Mouse (Mus musculus): ENCODE results near the gene Ogg1.
A peak's percentile ranks its signal among the peaks of the same experiment; 100 is the strongest.

The Ogg1 gene

GRCm38 (mm10) chr6:113326533-113327315 lies at the start of gene Ogg1:
Ogg1 (plus strand) TSS chr6:113326972.
- Histone ChIP-seq H3K4me1 (replicated peaks; ENCODE audit: low read depth, low read length) (peaks cover 33% of the 10 kb centered on the region), H3K27me3 (ENCODE audit: insufficient read depth, low read length) (no peaks in the 10 kb centered on the region), H3K36me3 (ENCODE audit: insufficient read depth, low read length) (peaks cover 74% of the 10 kb centered on the region), H3K9me3 (ENCODE audit: low read length) (no peaks in the 10 kb centered on the region), H3K4me3 (replicated peaks; ENCODE audit: low read length) (peak within 1 kb of the TSS; percentile 88)
- TF ChIP-seq POU5F1 (IDR thresholded peaks at IDR 0.05; ENCODE audit: borderline replicate concordance, low read length) (no peak), CTCF (conservative IDR thresholded peaks at IDR 0.05; ENCODE audit: low read length) (no peak), NANOG (IDR thresholded peaks at IDR 0.05; ENCODE audit: borderline replicate concordance, low read length) (no peak)

DNA sequence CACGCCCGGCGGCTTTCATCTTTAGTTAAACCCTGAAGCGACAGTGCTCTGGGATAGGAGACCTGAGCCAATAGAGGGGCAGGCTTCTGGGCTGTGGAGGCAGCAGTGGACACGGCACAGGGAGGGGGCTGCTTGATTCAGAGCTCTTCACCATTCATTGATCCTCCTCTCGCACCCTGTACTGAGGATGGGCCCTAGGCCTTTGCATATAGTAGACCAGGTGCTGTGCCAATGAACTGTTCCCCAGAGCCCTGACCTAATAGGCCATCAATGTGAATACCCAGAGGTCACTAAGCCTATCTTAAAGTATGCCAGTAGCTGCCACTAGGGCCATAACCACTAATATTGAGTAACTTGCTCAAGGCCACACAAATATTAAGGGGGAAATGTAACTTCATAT lies 45.1 kb upstream of the Ogg1 start:
- no peaks in the 10 kb centered on the region for H3K9me3 ChIP-seq (ENCODE audit: low read length)

DNA sequence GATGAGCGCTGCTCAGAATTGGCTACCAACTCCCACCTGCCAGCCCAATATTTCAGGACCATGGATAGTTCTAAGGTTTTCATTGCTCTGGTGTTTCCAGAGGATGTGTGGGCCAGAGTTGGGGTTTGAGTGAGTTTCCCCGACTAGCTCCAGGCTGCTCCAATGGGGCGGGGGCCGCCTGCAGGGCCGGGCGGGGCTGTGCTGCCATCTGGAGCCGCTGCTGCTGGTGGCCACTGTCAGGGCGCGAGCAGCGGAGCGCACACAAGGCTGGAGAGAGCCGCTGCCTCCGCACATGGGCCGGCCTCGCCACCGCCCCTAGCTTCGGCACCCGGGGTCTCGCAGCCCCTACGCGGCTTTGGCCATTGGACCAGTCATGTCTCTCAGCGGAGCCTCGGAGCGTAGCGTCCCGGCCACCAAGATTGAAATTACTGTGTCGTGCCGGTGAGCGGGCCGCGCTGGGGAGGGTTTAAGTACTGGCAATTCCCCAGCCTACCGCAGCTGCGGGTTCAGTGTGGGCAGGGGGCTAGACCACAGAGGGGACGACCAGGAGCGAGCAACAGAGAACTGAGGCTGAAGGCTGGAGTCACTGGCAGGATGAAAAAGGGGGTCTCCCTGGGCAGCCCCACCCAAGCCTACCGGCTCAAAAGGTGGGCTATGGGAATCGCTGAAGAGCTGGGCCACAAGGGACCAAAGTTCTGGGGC lies 44.5 kb upstream of the Ogg1 start, which contains the start of gene Cpne9:
TSS of gene Cpne9 (plus strand) at position 207 of the 702 bp plus-strand sequence.
- Histone ChIP-seq H3K4me3 (replicated peaks; ENCODE audit: low read length) (peak within 1 kb of the TSS; percentile 77), H3K9me3 (ENCODE audit: low read length) (no peaks in the 10 kb centered on the region), H3K27me3 (ENCODE audit: insufficient read depth, low read length) (peaks cover 14% of the 10 kb centered on the region), H3K36me3 (ENCODE audit: insufficient read depth, low read length) (peaks cover 41% of the 10 kb centered on the region), H3K4me1 (replicated peaks; ENCODE audit: low read depth, low read length) (peaks cover 45% of the 10 kb centered on the region)
- no peak for TF ChIP-seq POU5F1 (IDR thresholded peaks at IDR 0.05; ENCODE audit: borderline replicate concordance, low read length)
- no peak for TF ChIP-seq NANOG (IDR thresholded peaks at IDR 0.05; ENCODE audit: borderline replicate concordance, low read length)
- TF ChIP-seq CTCF (conservative IDR thresholded peaks at IDR 0.05; ENCODE audit: low read length), result no peak

More for the DNA sequence above, 45.1 kb upstream of the Ogg1 start:
- Histone ChIP-seq H3K36me3 (ENCODE audit: insufficient read depth, low read length) (peaks cover 47% of the 10 kb centered on the region), H3K4me3 (replicated peaks; ENCODE audit: low read length) (peak overlapping the region; percentile 77; the same call in 1 of the 2 replicates), H3K27me3 (ENCODE audit: insufficient read depth, low read length) (peaks cover 14% of the 10 kb centered on the region), H3K4me1 (replicated peaks; ENCODE audit: low read depth, low read length) (peaks cover 44% of the 10 kb centered on the region)
- TF ChIP-seq CTCF (conservative IDR thresholded peaks at IDR 0.05; ENCODE audit: low read length) (no peak), NANOG (IDR thresholded peaks at IDR 0.05; ENCODE audit: borderline replicate concordance, low read length) (no peak), POU5F1 (IDR thresholded peaks at IDR 0.05; ENCODE audit: borderline replicate concordance, low read length) (no peak)

- TF ChIP-seq NANOG (IDR thresholded peaks at IDR 0.05; ENCODE audit: borderline replicate concordance, low read length), result no peak
- Histone ChIP-seq H3K4me3 (replicated peaks; ENCODE audit: low read length) (peak overlapping the region; percentile 77), H3K9me3 (ENCODE audit: low read length) (no peaks in the 10 kb centered on the region)
Measured at GRCm38 (mm10) chr6:113282969-113283368, 43.8 kb upstream of the Ogg1 start.

GRCm38 (mm10) chr6:113283500-113283899 lies 43.3 kb upstream of the Ogg1 start:
- Histone ChIP-seq H3K4me1 (replicated peaks; ENCODE audit: low read depth, low read length) (peaks cover 48% of the 10 kb centered on the region), H3K36me3 (ENCODE audit: insufficient read depth, low read length) (peaks cover 28% of the 10 kb centered on the region), H3K9me3 (ENCODE audit: low read length) (no peaks in the 10 kb centered on the region), H3K4me3 (replicated peaks; ENCODE audit: low read length) (peak overlapping the region; percentile 77), H3K27me3 (ENCODE audit: insufficient read depth, low read length) (peaks cover 14% of the 10 kb centered on the region)
- TF ChIP-seq POU5F1 (IDR thresholded peaks at IDR 0.05; ENCODE audit: borderline replicate concordance, low read length), result no peak

More at GRCm38 (mm10) chr6:113282969-113283368, 43.8 kb upstream of the Ogg1 start:
- peaks cover 34% of the 10 kb centered on the region for H3K36me3 ChIP-seq (ENCODE audit: insufficient read depth, low read length)
- H3K4me1 ChIP-seq (replicated peaks; ENCODE audit: low read depth, low read length), result peaks cover 45% of the 10 kb centered on the region
- peaks cover 14% of the 10 kb centered on the region for H3K27me3 ChIP-seq (ENCODE audit: insufficient read depth, low read length)

DNA sequence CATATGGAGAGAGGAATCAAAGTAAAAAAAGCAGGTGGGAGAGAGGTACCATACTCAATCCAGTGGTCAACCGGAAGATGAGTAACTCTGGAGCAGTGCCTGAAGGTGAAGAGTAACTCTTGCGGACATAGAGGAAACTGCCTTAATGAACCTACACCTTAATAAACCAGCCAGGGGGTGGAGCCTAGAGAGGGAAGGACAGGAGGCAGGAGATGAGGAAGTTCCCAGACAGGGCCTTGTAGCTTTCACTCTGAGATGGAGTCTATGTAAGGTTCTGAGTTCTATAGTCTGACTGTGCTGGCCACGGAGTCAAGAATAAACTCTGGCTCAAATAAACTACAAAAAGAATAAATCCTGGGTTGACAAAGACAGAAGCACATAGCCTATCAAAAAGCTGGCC lies 41.8 kb upstream of the Ogg1 start:
- Histone ChIP-seq H3K36me3 (ENCODE audit: insufficient read depth, low read length) (peaks cover 14% of the 10 kb centered on the region), H3K4me3 (replicated peaks; ENCODE audit: low read length) (no peak overlapping the region), H3K9me3 (ENCODE audit: low read length) (no peaks in the 10 kb centered on the region), H3K27me3 (ENCODE audit: insufficient read depth, low read length) (peaks cover 14% of the 10 kb centered on the region), H3K4me1 (replicated peaks; ENCODE audit: low read depth, low read length) (peaks cover 63% of the 10 kb centered on the region)
- TF ChIP-seq CTCF (conservative IDR thresholded peaks at IDR 0.05; ENCODE audit: low read length), result no peak
- no peak for TF ChIP-seq NANOG (IDR thresholded peaks at IDR 0.05; ENCODE audit: borderline replicate concordance, low read length)
- TF ChIP-seq POU5F1 (IDR thresholded peaks at IDR 0.05; ENCODE audit: borderline replicate concordance, low read length), result no peak

DNA sequence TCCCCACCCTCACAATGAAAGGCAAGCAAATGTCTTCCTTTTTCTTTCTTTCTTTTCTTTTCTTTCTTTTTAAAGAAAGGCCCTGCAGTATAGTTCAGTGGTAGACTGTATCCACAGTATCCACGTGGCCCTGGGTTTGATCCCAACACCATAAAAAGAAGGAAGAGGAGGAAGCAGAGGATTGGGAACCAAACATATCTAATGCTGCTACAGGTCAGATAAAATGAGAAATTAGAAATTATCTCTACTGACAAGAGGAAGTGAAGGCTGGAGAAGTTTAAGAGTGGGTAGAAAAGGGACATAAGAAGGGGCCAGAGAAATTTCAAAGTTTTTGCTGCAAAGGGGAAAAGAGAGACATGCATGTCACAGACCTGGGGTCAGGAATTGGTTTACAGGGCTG lies 40.5 kb upstream of the Ogg1 start:
- no peak for TF ChIP-seq CTCF (conservative IDR thresholded peaks at IDR 0.05; ENCODE audit: low read length)
- no peak for TF ChIP-seq NANOG (IDR thresholded peaks at IDR 0.05; ENCODE audit: borderline replicate concordance, low read length)
- TF ChIP-seq POU5F1 (IDR thresholded peaks at IDR 0.05; ENCODE audit: borderline replicate concordance, low read length), result no peak

GRCm38 (mm10) chr6:113287236-113287635 lies 39.5 kb upstream of the Ogg1 start:
- TF ChIP-seq NANOG (IDR thresholded peaks at IDR 0.05; ENCODE audit: borderline replicate concordance, low read length), result no peak
- TF ChIP-seq CTCF (conservative IDR thresholded peaks at IDR 0.05; ENCODE audit: low read length), result no peak
- no peak for TF ChIP-seq POU5F1 (IDR thresholded peaks at IDR 0.05; ENCODE audit: borderline replicate concordance, low read length)
- peaks cover 66% of the 10 kb centered on the region for H3K4me1 ChIP-seq (replicated peaks; ENCODE audit: low read depth, low read length)
- H3K36me3 ChIP-seq (ENCODE audit: insufficient read depth, low read length), result no peaks in the 10 kb centered on the region
- H3K4me3 ChIP-seq (replicated peaks; ENCODE audit: low read length), result no peak overlapping the region
- no peaks in the 10 kb centered on the region for H3K9me3 ChIP-seq (ENCODE audit: low read length)
- peaks cover 10% of the 10 kb centered on the region for H3K27me3 ChIP-seq (ENCODE audit: insufficient read depth, low read length)

More for the DNA sequence above, 40.5 kb upstream of the Ogg1 start:
- H3K9me3 ChIP-seq (ENCODE audit: low read length), result no peaks in the 10 kb centered on the region
- peaks cover 71% of the 10 kb centered on the region for H3K4me1 ChIP-seq (replicated peaks; ENCODE audit: low read depth, low read length)
- no peak overlapping the region for H3K4me3 ChIP-seq (replicated peaks; ENCODE audit: low read length)
- peaks cover 14% of the 10 kb centered on the region for H3K27me3 ChIP-seq (ENCODE audit: insufficient read depth, low read length)
- H3K36me3 ChIP-seq (ENCODE audit: insufficient read depth, low read length), result 0 out of 2 replicates have a peak, but pooled peaks cover under 1% of the 10 kb centered on the region

Data from E14TG2a.4 (cell line).